Mouse (Mus musculus): Measurements from ENCODE around the gene Rab22a.

- TF ChIP-seq CTCF (conservative IDR thresholded peaks at IDR 0.05 in 1 of 2, IDR thresholded peaks at IDR 0.05 in 1 of 2; ENCODE audit: low read depth in 2 of 2, low read length in 2 of 2) = no peak
- TF ChIP-seq ELF1 (IDR thresholded peaks at IDR 0.05; ENCODE audit: low read depth, low read length) = no peak
- TF ChIP-seq POLR2A (IDR thresholded peaks at IDR 0.05; ENCODE audit: low read depth, low read length) = no peak
- no peak for TF ChIP-seq ZMIZ1 (IDR thresholded peaks at IDR 0.05; ENCODE audit: low read depth, low read length)
- TF ChIP-seq POLR2AphosphoS2 (IDR thresholded peaks at IDR 0.05; ENCODE audit: low read depth, low read length) = no peak
- no peak for TF ChIP-seq ZC3H11A (IDR thresholded peaks at IDR 0.05; ENCODE audit: low read depth, low read length)
- no peak for TF ChIP-seq MXI1 (IDR thresholded peaks at IDR 0.05; ENCODE audit: low read depth, low read length)
- no peak for TF ChIP-seq CHD1 (IDR thresholded peaks at IDR 0.05; ENCODE audit: low read depth, low read length)
- no peak for TF ChIP-seq RCOR1 (conservative IDR thresholded peaks at IDR 0.05; ENCODE audit: low read depth, low read length)
- no peak for TF ChIP-seq UBTF (IDR thresholded peaks at IDR 0.05; ENCODE audit: low read depth, low read length)
- no peak for TF ChIP-seq USF2 (conservative IDR thresholded peaks at IDR 0.05; ENCODE audit: low read depth, low read length)
- no peak for TF ChIP-seq MYC (IDR thresholded peaks at IDR 0.05; ENCODE audit: low read depth, low read length)
- no peak for TF ChIP-seq IRF4 (IDR thresholded peaks at IDR 0.05; ENCODE audit: low read depth, low read length)
- TF ChIP-seq TCF12 (IDR thresholded peaks at IDR 0.05; ENCODE audit: low read depth, low read length) = no peak
Observed at GRCm38 (mm10) chr2:173698850-173699249, 39.3 kb downstream of the Rab22a start.
